In genomic region chr10:25296286-25296656, GRCm38 (mm10) we compare ENCODE assay signal across 7 mouse cellular contexts. TPM values are rescaled to one million over a fixed set of nuclear protein-coding genes. Genes with fewer than 3 reads are reported as not detected.
DNase-seq lines count a peak whose midpoint lies in the region; ATAC-seq and TF ChIP-seq lines count a peak whose summit lies in the region.

No protein-coding gene starts in this region.

- H3K9me3 ChIP-seq in embryonic facial prominence, embryonic 12.5 days = no peaks in the 10 kb centered on the region
- H3K9me3 ChIP-seq in intestine, embryonic 14.5 days (ENCODE audit: control insufficient read depth, low read length) = no peaks in the 10 kb centered on the region
- H3K9me3 ChIP-seq in neural tube, embryonic 13.5 days = no peaks in the 10 kb centered on the region

- peak overlapping the region; percentile 76 for H3K27ac ChIP-seq in left cerebral cortex, adult 2 months
- peak overlapping the region; percentile 95 for H3K27ac ChIP-seq in embryonic facial prominence, embryonic 12.5 days
- peak overlapping the region; percentile 83 for H3K27ac ChIP-seq in intestine, embryonic 14.5 days (ENCODE audit: low read depth)
- H3K27ac ChIP-seq in neural tube, embryonic 13.5 days (replicated peaks) = peak overlapping the region; percentile 87

- peak overlapping the region; percentile 82; the same call in 1 of the 2 replicates for H3K9ac ChIP-seq in embryonic facial prominence, embryonic 12.5 days
- H3K9ac ChIP-seq in intestine, embryonic 14.5 days (ENCODE audit: low read length) = peak overlapping the region; percentile 73
- peak overlapping the region; percentile 86 for H3K9ac ChIP-seq in neural tube, embryonic 13.5 days

- H3K4me2 ChIP-seq in embryonic facial prominence, embryonic 12.5 days (replicated peaks) = peak overlapping the region; percentile 59
- peak overlapping the region; percentile 64 for H3K4me2 ChIP-seq in intestine, embryonic 14.5 days (ENCODE audit: low read length)
- H3K4me2 ChIP-seq in neural tube, embryonic 13.5 days = peak overlapping the region; percentile 64

- no peak for TF ChIP-seq CTCF in left cerebral cortex, adult 2 months (IDR thresholded peaks at IDR 0.05)

- no peak for DNase-seq in left cerebral cortex, adult 2 months (ENCODE audit: extremely low spot score in 1 of 2, low spot score in 2 of 2)
- no peak for DNase-seq in left cerebral cortex, adult 9 months (ENCODE audit: low spot score in 2 of 2)
- no peak for DNase-seq in intestine, embryonic 14.5 days (ENCODE audit: low spot score)
- no peak for DNase-seq in adrenal gland, adult 18-20 months (ENCODE audit: low spot score in 2 of 2)
- DNase-seq in kidney, postnatal 10 days = no peak

- H3K36me3 ChIP-seq in embryonic facial prominence, embryonic 12.5 days = no peaks in the 10 kb centered on the region
- H3K36me3 ChIP-seq in intestine, embryonic 14.5 days (ENCODE audit: control insufficient read depth, insufficient read depth, low read length) = no peaks in the 10 kb centered on the region
- no peaks in the 10 kb centered on the region for H3K36me3 ChIP-seq in neural tube, embryonic 13.5 days

- ATAC-seq in embryonic facial prominence, embryonic 12.5 days (ENCODE audit: insufficient number of reproducible peaks, insufficient read depth, low FRiP score, low TSS enrichment) = no peak
- no peak for ATAC-seq in intestine, embryonic 14.5 days (replicated peaks; ENCODE audit: low FRiP score, low TSS enrichment, low read depth)
- ATAC-seq in neural tube, embryonic 13.5 days (ENCODE audit: low read depth) = peak; percentile 13; the same call in 1 of the 2 replicates

- intact Hi-C loops in left cerebral cortex, adult 2 months (cut with DNase I) = loop anchor here (2.0 kb wide), 2 partner anchors 35 to 65 kb away; no protein-coding TSS in a partner anchor

- no peaks in the 10 kb centered on the region for H3K27me3 ChIP-seq in embryonic facial prominence, embryonic 12.5 days
- no peaks in the 10 kb centered on the region for H3K27me3 ChIP-seq in intestine, embryonic 14.5 days (replicated peaks; ENCODE audit: control insufficient read depth, insufficient read depth, low read length)
- no peaks in the 10 kb centered on the region for H3K27me3 ChIP-seq in neural tube, embryonic 13.5 days

- peak overlapping the region; percentile 58 for H3K4me3 ChIP-seq in left cerebral cortex, adult 2 months
- peak overlapping the region; percentile 55 for H3K4me3 ChIP-seq in embryonic facial prominence, embryonic 12.5 days
- peak overlapping the region; percentile 61 for H3K4me3 ChIP-seq in intestine, embryonic 14.5 days (ENCODE audit: low read depth, low read length)
- peak overlapping the region; percentile 69 for H3K4me3 ChIP-seq in neural tube, embryonic 13.5 days

- peaks cover 16% of the 10 kb centered on the region for H3K4me1 ChIP-seq in embryonic facial prominence, embryonic 12.5 days
- H3K4me1 ChIP-seq in intestine, embryonic 14.5 days (replicated peaks; ENCODE audit: control insufficient read depth, insufficient read depth, low read length) = peaks cover 12% of the 10 kb centered on the region
- H3K4me1 ChIP-seq in neural tube, embryonic 13.5 days (replicated peaks) = peaks cover 14% of the 10 kb centered on the region

- 42% methylated on average over 8 of the region's 8 CpGs for WGBS in embryonic facial prominence, embryonic 12.5 days
- 41% methylated on average over 8 of the region's 8 CpGs for WGBS in intestine, embryonic 14.5 days
- 45% methylated on average over 8 of the region's 8 CpGs for WGBS in neural tube, embryonic 13.5 days

RNA-seq across cellular contexts. Expression of gene Akap7, which starts 11.4 kb away (rescaled TPM):
- total RNA-seq in left cerebral cortex, adult 2 months (2021) = 10 to 100 TPM; 65.5 to 68.1 TPM
- polyA plus RNA-seq in embryonic facial prominence, embryonic 12.5 days (2016; fragmentation: Nextera tagmentation; extraction: Ambion mirVana) = 25.9 and 28.2 TPM in 2 replicates
- 35.0 and 36.4 TPM in 2 replicates for polyA plus RNA-seq in intestine, embryonic 14.5 days (2014; fragmentation: Nextera tagmentation; extraction: Ambion mirVana)
- polyA plus RNA-seq in neural tube, embryonic 13.5 days (2015; fragmentation: Nextera tagmentation; extraction: Ambion mirVana) = 30.3 and 33.5 TPM in 2 replicates
- total RNA-seq in adrenal gland, adult 18-20 months (2021) = 10 to 100 TPM; 64.9 to 65.4 TPM
